Mouse (Mus musculus) thymus, postnatal 25 days (tissue): ENCODE measurements around the gene Gipr.
A peak's percentile ranks its signal among the peaks of the same experiment; 100 is the strongest.
"Not testable (repeated sequence)": the region's sequence is repeated elsewhere in the genome, so short reads cannot be mapped to it uniquely, and the experiment has no call there.

Experiments used
- DNase-seq: peaks from one replicate; pipeline ENCODE4 v3.0.0; 2022

Gene Gipr

GRCm38 (mm10) chr7:19178035-19178434, 12.1 kb upstream of the Gipr start:
- no peak for DNase-seq

- DNase-seq, result no peak
These were observed 11.3 kb upstream of the Gipr start for GRCm38 (mm10) chr7:19177216-19177615.

GRCm38 (mm10) chr7:19176516-19176947, 10.6 kb upstream of the Gipr start:
- DNase-seq, result no peak

GRCm38 (mm10) chr7:19175708-19176515, 10.0 kb upstream of the Gipr start, which contains the start of gene Eml2:
Gene Eml2, plus strand, starts transcription at chr7:19176421.
- no peak for DNase-seq

GRCm38 (mm10) chr7:19172874-19173273, 6.9 kb upstream of the Gipr start:
- peak; percentile 89 for DNase-seq

- no peak for DNase-seq
These were observed 5.9 kb upstream of the Gipr start for GRCm38 (mm10) chr7:19171831-19172230.

GRCm38 (mm10) chr7:19170142-19170541, 4.2 kb upstream of the Gipr start:
- no peak for DNase-seq

GRCm38 (mm10) chr7:19169506-19169905, 3.6 kb upstream of the Gipr start:
- no peak for DNase-seq

GRCm38 (mm10) chr7:19166990-19167389, 1.1 kb upstream of the Gipr start:
- no peak for DNase-seq

GRCm38 (mm10) chr7:19164978-19165377, 949 bp downstream of the Gipr start:
- peak; percentile 36 for DNase-seq

- DNase-seq, result no peak
These were observed 1.7 kb downstream of the Gipr start for GRCm38 (mm10) chr7:19164189-19164588.

GRCm38 (mm10) chr7:19163752-19164151, 2.2 kb downstream of the Gipr start:
- no peak for DNase-seq

- DNase-seq, result no peak
These were observed 3.0 kb downstream of the Gipr start for GRCm38 (mm10) chr7:19162928-19163327.

- DNase-seq, result no peak
These were observed 5.8 kb downstream of the Gipr start for GRCm38 (mm10) chr7:19160115-19160514.

- DNase-seq, result no peak
These were observed 6.5 kb downstream of the Gipr start for GRCm38 (mm10) chr7:19159411-19159810.

GRCm38 (mm10) chr7:19158601-19159000, 7.3 kb downstream of the Gipr start:
- DNase-seq, result no peak

- DNase-seq, result peak; percentile 99
These were observed 8.6 kb downstream of the Gipr start for GRCm38 (mm10) chr7:19157160-19157800.

GRCm38 (mm10) chr7:19155825-19156475, 10.0 kb downstream of the Gipr start:
- DNase-seq, result no peak

GRCm38 (mm10) chr7:19154796-19155195, 11.1 kb downstream of the Gipr start:
- DNase-seq, result no peak

GRCm38 (mm10) chr7:19151121-19151520, 14.8 kb downstream of the Gipr start:
- not testable (repeated sequence) for DNase-seq

- peak; percentile 95 for DNase-seq
These were observed 16.3 kb downstream of the Gipr start, which contains the start of gene Snrpd2 for GRCm38 (mm10) chr7:19149626-19150025. Gene Snrpd2, plus strand, starts transcription at chr7:19149722.

GRCm38 (mm10) chr7:19148875-19149541, 16.9 kb downstream of the Gipr start, which contains the start of gene Qpctl:
Gene Qpctl, minus strand, starts transcription at chr7:19149291.
- peak; percentile 99 for DNase-seq
